Mouse (Mus musculus) lung, adult 2 months (tissue): Measurements from ENCODE around the gene Platr25. TPM values are rescaled to one million over a fixed set of nuclear protein-coding genes. Genes with fewer than 3 reads are reported as not detected.
A peak's percentile ranks its signal among the peaks of the same experiment; 100 is the strongest.
"Not testable (repeated sequence)": the region's sequence is repeated elsewhere in the genome, so short reads cannot be mapped to it uniquely, and the experiment has no call there.

Experiments
- DNase-seq: peaks from one replicate; pipeline ENCODE4 v3.0.0; 2022
- H3K4me1 ChIP-seq: fragments of 200-500 bp; 2 replicates; pipeline ENCODE4 v1.6.1; 2011; ENCODE audit warnings: low read length; ENCODE audit not compliant: control insufficient read depth, insufficient read depth
- H3K4me3 ChIP-seq: fragments of 200-500 bp; replicated peaks from 2 replicates; pipeline ENCODE3; 2011; ENCODE audit warnings: low read depth, mild to moderate bottlenecking, control low read depth, low read length; ENCODE audit errors: extremely low read depth
- CTCF ChIP-seq: fragments of 200-500 bp; IDR thresholded peaks from 2 replicates; pipeline ENCODE4 v1.5.1; 2011; ENCODE audit warnings: mild to moderate bottlenecking, low read length, control low read depth; ENCODE audit not compliant: insufficient read depth
- WGBS: fragments of 180-500 bp; shearing (Covaris S2); methylation state at CpG from one replicate; pipeline ENCODE4 v1.1.7; 2018; 5-methylcytosine and 5-hydroxymethylcytosine counted together
- polyA plus RNA-seq: library from polyadenylated mRNA; depleted of rRNA; stranded (reverse); fragments of >200 nt; gene quantifications from 2 replicates; pipeline ENCODE4 v1.2.3, GENCODE M21; 2012; rRNA removed

The Platr25 gene
- polyA plus RNA-seq, 1 experiment, result 1.5 TPM

DNA sequence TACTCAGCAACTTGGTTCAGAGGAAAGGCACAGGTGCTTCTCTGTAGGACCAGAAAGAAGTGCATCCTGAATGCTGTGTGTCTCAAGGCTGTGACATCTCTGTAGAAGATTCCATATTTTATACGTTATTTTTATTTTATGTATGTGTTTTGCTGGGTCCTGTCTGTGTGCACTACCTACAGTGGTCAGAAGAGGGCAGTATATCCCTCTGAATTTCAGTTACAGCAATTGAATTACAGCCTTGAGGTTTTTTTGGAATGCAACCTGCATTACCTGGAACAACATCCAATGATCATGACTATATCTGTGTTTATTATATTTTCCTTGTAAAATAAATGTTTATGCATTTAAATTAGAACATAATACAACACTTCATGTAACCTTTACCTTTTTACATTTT is 133.4 kb downstream of the Platr25 start:
- not testable (repeated sequence) for H3K4me1 ChIP-seq, DNase-seq, H3K4me3 ChIP-seq
- TF ChIP-seq CTCF, result peak; percentile 31
- WGBS, result 30% methylated on average over 1 of the region's 1 CpGs

DNA sequence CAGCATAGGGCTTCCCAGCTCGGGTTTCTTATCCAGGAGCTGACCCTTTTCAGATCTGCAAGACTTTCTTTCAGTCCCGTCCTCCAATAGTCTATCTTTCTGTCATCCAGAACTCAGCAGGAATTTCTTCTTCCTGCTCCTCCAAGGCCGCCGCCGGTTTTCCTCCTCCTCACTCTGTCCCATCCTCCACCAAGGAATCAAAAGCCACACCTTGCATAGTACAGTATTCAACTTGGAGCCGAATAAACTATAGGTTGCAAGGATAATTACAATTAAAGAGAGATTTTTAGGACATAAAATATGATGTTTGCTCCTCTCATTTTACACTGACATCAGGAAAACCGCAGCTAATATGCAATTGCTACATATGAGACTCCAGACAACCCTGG is 136.2 kb downstream of the Platr25 start:
- not testable (repeated sequence) for DNase-seq, H3K4me3 ChIP-seq, H3K4me1 ChIP-seq
- WGBS, result 5% methylated on average over 7 of the region's 7 CpGs

DNA sequence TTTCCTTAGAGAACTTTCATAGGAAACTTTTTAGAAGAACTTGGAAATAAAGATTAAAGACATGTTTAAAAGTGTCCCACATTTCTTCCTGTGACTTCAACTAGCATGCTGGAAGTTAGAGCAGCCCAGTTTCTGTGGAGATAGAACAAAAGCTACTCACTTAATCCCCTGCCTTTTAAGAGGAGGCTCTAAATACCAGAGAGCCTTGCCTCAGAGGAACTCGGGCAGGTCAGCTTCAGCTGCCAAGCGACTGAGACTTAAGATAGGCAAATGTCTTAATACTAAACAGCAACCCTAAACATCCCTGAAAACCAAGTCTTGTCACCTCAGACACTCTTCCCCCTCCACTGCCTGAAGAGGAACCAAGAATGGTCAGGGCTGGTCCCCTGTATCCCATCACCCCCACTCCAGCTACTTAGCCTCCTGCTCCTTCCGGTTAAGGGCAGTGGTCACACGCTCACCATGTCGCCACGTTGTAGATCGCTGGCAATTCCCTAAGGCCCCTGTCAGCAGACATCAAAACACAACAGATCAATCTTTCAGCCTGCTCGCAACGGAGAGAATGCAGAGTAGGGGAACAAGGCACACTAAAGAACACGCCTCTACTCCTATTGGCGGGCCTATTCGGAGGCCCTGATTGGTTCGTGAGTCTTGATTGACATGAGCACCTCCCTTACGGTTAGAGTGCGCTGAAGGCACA is 136.8 kb downstream of the Platr25 start, which contains the start of gene 6720489N17Rik:
Gene 6720489N17Rik, minus strand, starts transcription at position 606 of the 700 bp plus-strand sequence.
- WGBS, result under 1% methylated on average over 15 of the region's 15 CpGs
- peak; percentile 74 for DNase-seq
- not testable (repeated sequence) for H3K4me1 ChIP-seq
- peak within 1 kb of the TSS; percentile 83 for H3K4me3 ChIP-seq

Other genes starting within 250 kb of the Platr25 start
- gene Zfp935, start 202.2 kb downstream of the Platr25 start, polyA plus RNA-seq, result not detected in 2 replicates
- 0.52 and 1.3 TPM in 2 replicates for gene Zfp934, start 189.5 kb downstream of the Platr25 start, polyA plus RNA-seq
- gene 6720489N17Rik, start 136.5 kb downstream of the Platr25 start, polyA plus RNA-seq, result 0.20 and 0.22 TPM in 2 replicates
- 0.95 and 1.4 TPM in 2 replicates for gene Gm5141, start 25.1 kb upstream of the Platr25 start, polyA plus RNA-seq
- 2.3 and 7.2 TPM in 2 replicates for gene Fbp2, start 97.7 kb upstream of the Platr25 start, polyA plus RNA-seq
- 1.1 and 2.1 TPM in 2 replicates for gene Fbp1, start 127.6 kb upstream of the Platr25 start, polyA plus RNA-seq
- 95.4 and 143 TPM in 2 replicates for gene 2010111I01Rik, start 204.2 kb upstream of the Platr25 start, polyA plus RNA-seq